Mouse (Mus musculus): ENCODE results near the gene Tmub1.
"Not testable (repeated sequence)": the region's sequence is repeated elsewhere in the genome, so short reads cannot be mapped to it uniquely, and the experiment has no call there.

The Tmub1 gene

GRCm38 (mm10) chr5:24423129-24424003 is 24.3 kb downstream of the Tmub1 start, which contains the start of the genes Cdk5 and Slc4a2:
Gene Cdk5, minus strand, starts transcription at chr5:24423530.
Gene Slc4a2, plus strand, starts transcription at chr5:24423837.
- DNase-seq: peak; percentile 100

- DNase-seq: no peak
These were observed 27.3 kb downstream of the Tmub1 start for GRCm38 (mm10) chr5:24420381-24420780.

- DNase-seq: no peak
These were observed 30.1 kb downstream of the Tmub1 start for GRCm38 (mm10) chr5:24417587-24417986.

- DNase-seq: peak; percentile 78
These were observed 31.4 kb downstream of the Tmub1 start for GRCm38 (mm10) chr5:24416222-24416736.

GRCm38 (mm10) chr5:24413938-24414337 is 33.7 kb downstream of the Tmub1 start:
- no peak for DNase-seq

GRCm38 (mm10) chr5:24413042-24413693 is 34.5 kb downstream of the Tmub1 start, which contains the start of gene Asic3:
Gene Asic3, plus strand, starts transcription at chr5:24413392.
- no peak for DNase-seq

GRCm38 (mm10) chr5:24412063-24412462 is 35.6 kb downstream of the Tmub1 start:
- no peak for DNase-seq

GRCm38 (mm10) chr5:24409466-24409865 is 38.2 kb downstream of the Tmub1 start:
- DNase-seq: no peak

GRCm38 (mm10) chr5:24408651-24409050 is 39.0 kb downstream of the Tmub1 start:
- peak; percentile 62 for DNase-seq

- no peak for DNase-seq
These were observed 42.2 kb downstream of the Tmub1 start for GRCm38 (mm10) chr5:24405389-24405876.

GRCm38 (mm10) chr5:24404594-24405360 is 42.9 kb downstream of the Tmub1 start:
- DNase-seq: peak; percentile 83

GRCm38 (mm10) chr5:24401969-24402368 is 45.7 kb downstream of the Tmub1 start:
- DNase-seq: no peak

GRCm38 (mm10) chr5:24400911-24401605 is 46.6 kb downstream of the Tmub1 start:
- no peak for DNase-seq

GRCm38 (mm10) chr5:24400362-24400761 is 47.3 kb downstream of the Tmub1 start:
- no peak for DNase-seq

GRCm38 (mm10) chr5:24399686-24400085 is 48.0 kb downstream of the Tmub1 start:
- DNase-seq: no peak

GRCm38 (mm10) chr5:24396254-24396653 is 51.4 kb downstream of the Tmub1 start:
- DNase-seq: not testable (repeated sequence)

Data from layer of hippocampus, adult 9-11 months (tissue).